Mouse (Mus musculus) thymus, adult 2 months (tissue): ENCODE results near the gene Bsg.

Experiments
- CTCF ChIP-seq: fragments of 200-500 bp; IDR thresholded peaks from 2 replicates; pipeline ENCODE4 v1.5.1; 2012; ENCODE audit warnings: mild to moderate bottlenecking, control low read depth, low read length, moderate library complexity, borderline replicate concordance; ENCODE audit not compliant: control insufficient read depth, poor library complexity, insufficient read depth; ENCODE audit errors: extremely low read depth
- POLR2A ChIP-seq: fragments of 200-500 bp; IDR thresholded peaks from 2 replicates; pipeline ENCODE4 v1.6.1; 2012; ENCODE audit warnings: mild to moderate bottlenecking, low read length, control low read depth, moderate library complexity; ENCODE audit not compliant: control insufficient read depth, poor library complexity, insufficient read depth; ENCODE audit errors: extremely low read depth

DNA sequence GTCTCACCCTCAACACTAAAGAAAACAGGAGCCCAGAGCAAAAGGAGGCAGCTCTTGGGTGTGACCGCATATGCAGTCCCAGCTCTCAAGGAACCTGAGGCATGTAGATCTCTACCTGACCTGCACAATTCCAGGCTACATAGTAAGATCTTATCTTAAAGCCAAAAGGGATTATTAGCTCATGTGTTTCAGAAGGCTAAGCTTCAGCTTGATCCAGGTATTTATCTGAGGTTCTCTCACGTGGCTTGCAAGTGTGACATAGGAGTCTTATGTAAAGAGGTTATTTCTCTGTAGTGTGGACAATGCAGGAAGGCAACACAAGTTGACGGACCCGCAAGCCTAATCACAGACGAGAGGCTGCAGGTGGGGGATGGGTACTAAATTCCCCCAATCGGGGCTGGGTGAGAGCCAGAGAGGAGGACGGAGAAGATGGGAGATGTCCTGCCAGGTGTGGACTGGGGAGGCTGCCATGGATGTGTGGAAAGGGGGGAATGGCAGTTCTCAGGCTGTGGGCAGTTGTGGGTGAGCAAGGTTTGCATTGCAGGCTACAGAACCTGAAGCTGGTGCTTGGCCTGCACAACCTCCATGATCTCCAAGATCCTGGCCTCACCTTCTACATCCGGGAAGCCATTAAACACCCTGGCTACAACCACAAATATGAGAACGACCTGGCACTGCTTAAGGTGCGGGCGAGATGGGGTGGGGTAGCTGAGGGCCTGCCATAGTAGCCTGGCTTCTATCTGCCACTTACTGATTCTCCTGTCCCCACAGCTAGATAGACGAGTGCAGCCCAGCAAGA lies 10.5 kb upstream of the Bsg start:
- TF ChIP-seq CTCF (no peak), POLR2A (no peak)
